Mouse (Mus musculus): ENCODE measurements around the gene Fam78a. TPM values are rescaled to one million over a fixed set of nuclear protein-coding genes. Genes with fewer than 3 reads are reported as not detected.

The Fam78a gene
- polyA plus RNA-seq, 1 experiment: 12.5 TPM

- WGBS: 4% methylated on average over 2 of the region's 2 CpGs
- TF ChIP-seq POLR2A (IDR thresholded peaks at IDR 0.05; ENCODE audit: borderline replicate concordance, control insufficient read depth, low read depth, low read length): no peak
- no peak for TF ChIP-seq CTCF (IDR thresholded peaks at IDR 0.05; ENCODE audit: control insufficient read depth, insufficient read depth, low read length)
- Histone ChIP-seq H3K27ac (ENCODE audit: control insufficient read depth, insufficient read depth, low read depth, low read length, poor library complexity) (peak overlapping the region; percentile 71), H3K4me3 (replicated peaks; ENCODE audit: control insufficient read depth, low read depth, low read length) (peak overlapping the region; percentile 69), H3K4me1 (ENCODE audit: control insufficient read depth, insufficient read depth, low read length) (peaks cover 11% of the 10 kb centered on the region)
Measured at GRCm38 (mm10) chr2:32082229-32082628, 2.4 kb downstream of the Fam78a start.

GRCm38 (mm10) chr2:32081296-32081929 is 3.2 kb downstream of the Fam78a start:
- TF ChIP-seq POLR2A (IDR thresholded peaks at IDR 0.05; ENCODE audit: borderline replicate concordance, control insufficient read depth, low read depth, low read length) (no peak), CTCF (IDR thresholded peaks at IDR 0.05; ENCODE audit: control insufficient read depth, insufficient read depth, low read length) (no peak)
- peak overlapping the region; percentile 71 for H3K27ac ChIP-seq (ENCODE audit: control insufficient read depth, insufficient read depth, low read depth, low read length, poor library complexity)
- peak overlapping the region; percentile 69 for H3K4me3 ChIP-seq (replicated peaks; ENCODE audit: control insufficient read depth, low read depth, low read length)
- 8% methylated on average over 14 of the region's 14 CpGs for WGBS
- peaks cover 11% of the 10 kb centered on the region for H3K4me1 ChIP-seq (ENCODE audit: control insufficient read depth, insufficient read depth, low read length)

GRCm38 (mm10) chr2:32080681-32081080 is 4.0 kb downstream of the Fam78a start:
- peaks cover 11% of the 10 kb centered on the region for H3K4me1 ChIP-seq (ENCODE audit: control insufficient read depth, insufficient read depth, low read length)
- H3K27ac ChIP-seq (ENCODE audit: control insufficient read depth, insufficient read depth, low read depth, low read length, poor library complexity): peak overlapping the region; percentile 41; the same call in 1 of the 2 replicates
- WGBS: 42% methylated on average over 3 of the region's 3 CpGs
- TF ChIP-seq CTCF (IDR thresholded peaks at IDR 0.05; ENCODE audit: control insufficient read depth, insufficient read depth, low read length) (no peak), POLR2A (IDR thresholded peaks at IDR 0.05; ENCODE audit: borderline replicate concordance, control insufficient read depth, low read depth, low read length) (no peak)
- peak overlapping the region; percentile 53 for H3K4me3 ChIP-seq (replicated peaks; ENCODE audit: control insufficient read depth, low read depth, low read length)

- Histone ChIP-seq H3K4me1 (ENCODE audit: control insufficient read depth, insufficient read depth, low read length) (peaks cover 9% of the 10 kb centered on the region), H3K4me3 (replicated peaks; ENCODE audit: control insufficient read depth, low read depth, low read length) (peak overlapping the region; percentile 16), H3K27ac (ENCODE audit: control insufficient read depth, insufficient read depth, low read depth, low read length, poor library complexity) (peak overlapping the region; percentile 3; the same call in 1 of the 2 replicates)
- TF ChIP-seq POLR2A (IDR thresholded peaks at IDR 0.05; ENCODE audit: borderline replicate concordance, control insufficient read depth, low read depth, low read length): no peak
- no peak for TF ChIP-seq CTCF (IDR thresholded peaks at IDR 0.05; ENCODE audit: control insufficient read depth, insufficient read depth, low read length)
- WGBS: 86% methylated on average over 14 of the region's 14 CpGs
Measured at GRCm38 (mm10) chr2:32079191-32079725, 5.4 kb downstream of the Fam78a start.

GRCm38 (mm10) chr2:32078522-32078921 is 6.1 kb downstream of the Fam78a start:
- WGBS: 17% methylated on average over 8 of the region's 8 CpGs
- H3K27ac ChIP-seq (ENCODE audit: control insufficient read depth, insufficient read depth, low read depth, low read length, poor library complexity): peak overlapping the region; percentile 3; the same call in 1 of the 2 replicates
- no peak overlapping the region for H3K4me3 ChIP-seq (replicated peaks; ENCODE audit: control insufficient read depth, low read depth, low read length)
- peaks cover 9% of the 10 kb centered on the region for H3K4me1 ChIP-seq (ENCODE audit: control insufficient read depth, insufficient read depth, low read length)
- no peak for TF ChIP-seq CTCF (IDR thresholded peaks at IDR 0.05; ENCODE audit: control insufficient read depth, insufficient read depth, low read length)
- no peak for TF ChIP-seq POLR2A (IDR thresholded peaks at IDR 0.05; ENCODE audit: borderline replicate concordance, control insufficient read depth, low read depth, low read length)

- no peak overlapping the region for H3K27ac ChIP-seq (ENCODE audit: control insufficient read depth, insufficient read depth, low read depth, low read length, poor library complexity)
- no peak overlapping the region for H3K4me3 ChIP-seq (replicated peaks; ENCODE audit: control insufficient read depth, low read depth, low read length)
- 81% methylated on average over 10 of the region's 10 CpGs for WGBS
- TF ChIP-seq POLR2A (IDR thresholded peaks at IDR 0.05; ENCODE audit: borderline replicate concordance, control insufficient read depth, low read depth, low read length) (no peak), CTCF (IDR thresholded peaks at IDR 0.05; ENCODE audit: control insufficient read depth, insufficient read depth, low read length) (no peak)
- peaks cover 9% of the 10 kb centered on the region for H3K4me1 ChIP-seq (ENCODE audit: control insufficient read depth, insufficient read depth, low read length)
Measured at GRCm38 (mm10) chr2:32077744-32078143, 6.9 kb downstream of the Fam78a start.

GRCm38 (mm10) chr2:32075368-32075767 is 9.3 kb downstream of the Fam78a start:
- 69% methylated on average over 7 of the region's 7 CpGs for WGBS
- TF ChIP-seq CTCF (IDR thresholded peaks at IDR 0.05; ENCODE audit: control insufficient read depth, insufficient read depth, low read length): no peak
- Histone ChIP-seq H3K4me1 (ENCODE audit: control insufficient read depth, insufficient read depth, low read length) (peaks cover 8% of the 10 kb centered on the region), H3K4me3 (replicated peaks; ENCODE audit: control insufficient read depth, low read depth, low read length) (no peak overlapping the region), H3K27ac (ENCODE audit: control insufficient read depth, insufficient read depth, low read depth, low read length, poor library complexity) (no peak overlapping the region)

- Histone ChIP-seq H3K4me3 (replicated peaks; ENCODE audit: control insufficient read depth, low read depth, low read length) (no peak overlapping the region), H3K27ac (ENCODE audit: control insufficient read depth, insufficient read depth, low read depth, low read length, poor library complexity) (no peak overlapping the region), H3K4me1 (ENCODE audit: control insufficient read depth, insufficient read depth, low read length) (peaks cover 7% of the 10 kb centered on the region; the same call in 1 of the 2 replicates)
- TF ChIP-seq POLR2A (IDR thresholded peaks at IDR 0.05; ENCODE audit: borderline replicate concordance, control insufficient read depth, low read depth, low read length) (no peak), CTCF (IDR thresholded peaks at IDR 0.05; ENCODE audit: control insufficient read depth, insufficient read depth, low read length) (no peak)
- 47% methylated on average over 8 of the region's 8 CpGs for WGBS
Measured at GRCm38 (mm10) chr2:32074404-32074803, 10.3 kb downstream of the Fam78a start.
